Mouse (Mus musculus): ENCODE measurements around the gene Ranbp3l.
"Not testable (repeated sequence)": the region's sequence is repeated elsewhere in the genome, so short reads cannot be mapped to it uniquely, and the experiment has no call there.

Ranbp3l gene

GRCm38 (mm10) chr15:8967573-8968228, at the start of gene Ranbp3l:
TSS of gene Ranbp3l (plus strand) at chr15:8967949.
- DNase-seq (ENCODE audit: low spot score): no peak

- no peak for DNase-seq (ENCODE audit: low spot score)
Measured at GRCm38 (mm10) chr15:8930061-8930460, 37.7 kb upstream of the Ranbp3l start.

GRCm38 (mm10) chr15:8936911-8937310, 30.8 kb upstream of the Ranbp3l start:
- DNase-seq (ENCODE audit: low spot score): no peak

GRCm38 (mm10) chr15:8940861-8941260, 26.9 kb upstream of the Ranbp3l start:
- no peak for DNase-seq (ENCODE audit: low spot score)

- DNase-seq (ENCODE audit: low spot score): no peak
Measured at GRCm38 (mm10) chr15:8950856-8951255, 16.9 kb upstream of the Ranbp3l start.

- DNase-seq (ENCODE audit: low spot score): no peak
Measured at GRCm38 (mm10) chr15:8963323-8963722, 4.4 kb upstream of the Ranbp3l start.

GRCm38 (mm10) chr15:8968229-8968595, 463 bp downstream of the Ranbp3l start:
- no peak for DNase-seq (ENCODE audit: low spot score)

- no peak for DNase-seq (ENCODE audit: low spot score)
Measured at GRCm38 (mm10) chr15:8969061-8969635, 1.4 kb downstream of the Ranbp3l start.

- no peak for DNase-seq (ENCODE audit: low spot score)
Measured at GRCm38 (mm10) chr15:8991211-8991610, 23.5 kb downstream of the Ranbp3l start.

- no peak for DNase-seq (ENCODE audit: low spot score)
Measured at GRCm38 (mm10) chr15:8991859-8992838, 24.4 kb downstream of the Ranbp3l start.

- no peak for DNase-seq (ENCODE audit: low spot score)
Measured at GRCm38 (mm10) chr15:8994608-8995277, 27.0 kb downstream of the Ranbp3l start.

GRCm38 (mm10) chr15:8995490-8995889, 27.7 kb downstream of the Ranbp3l start:
- DNase-seq (ENCODE audit: low spot score): no peak

- no peak for DNase-seq (ENCODE audit: low spot score)
Measured at GRCm38 (mm10) chr15:9002762-9003161, 35.0 kb downstream of the Ranbp3l start.

GRCm38 (mm10) chr15:9009196-9009595, 41.4 kb downstream of the Ranbp3l start:
- no peak for DNase-seq (ENCODE audit: low spot score)

GRCm38 (mm10) chr15:9014541-9014940, 46.8 kb downstream of the Ranbp3l start:
- DNase-seq (ENCODE audit: low spot score): no peak

GRCm38 (mm10) chr15:9015496-9015895, 47.7 kb downstream of the Ranbp3l start:
- DNase-seq (ENCODE audit: low spot score): not testable (repeated sequence)

- DNase-seq (ENCODE audit: low spot score): no peak
Measured at GRCm38 (mm10) chr15:9055704-9056103, 88.0 kb downstream of the Ranbp3l start.

- no peak for DNase-seq (ENCODE audit: low spot score)
Measured at GRCm38 (mm10) chr15:9059856-9060255, 92.1 kb downstream of the Ranbp3l start.

GRCm38 (mm10) chr15:9061150-9061882, 93.6 kb downstream of the Ranbp3l start:
- DNase-seq (ENCODE audit: low spot score): no peak

- no peak for DNase-seq (ENCODE audit: low spot score)
Measured at GRCm38 (mm10) chr15:9068881-9069280, 101.1 kb downstream of the Ranbp3l start.

GRCm38 (mm10) chr15:9070353-9070752, 102.6 kb downstream of the Ranbp3l start:
- DNase-seq (ENCODE audit: low spot score): no peak

All from urinary bladder, postnatal 10 days (tissue).